Mouse (Mus musculus): ENCODE results near the gene Cherp. TPM values are rescaled to one million over a fixed set of nuclear protein-coding genes. Genes with fewer than 3 reads are reported as not detected.

Cherp gene
- polyA plus RNA-seq, 1 experiment = 57.2 TPM

DNA sequence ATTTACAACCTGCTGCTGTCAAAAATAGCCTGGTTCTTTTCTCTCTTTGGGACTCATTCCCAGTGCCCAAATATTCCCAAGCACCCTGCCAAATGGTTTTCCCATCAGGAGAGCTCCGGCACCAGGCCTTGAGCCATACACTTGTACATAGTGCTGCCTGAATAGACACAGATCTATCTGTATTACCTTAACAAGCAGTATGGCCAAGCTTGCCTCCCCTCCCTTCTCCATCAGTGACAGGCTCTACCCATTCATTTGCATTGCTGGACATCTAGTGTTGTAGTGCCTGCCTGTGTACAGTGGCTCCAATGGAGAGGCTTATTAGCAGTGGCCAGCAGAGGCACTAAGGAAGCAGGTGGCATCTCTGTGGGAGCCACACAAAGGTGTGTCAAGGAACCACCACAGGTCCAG, 25.5 kb upstream of the Cherp start:
- Histone ChIP-seq H3K4me1 (ENCODE audit: control insufficient read depth, insufficient read depth, low read length) (peaks cover 2% of the 10 kb centered on the region; the same call in 1 of the 2 replicates), H3K4me3 (replicated peaks; ENCODE audit: control insufficient read depth, low read depth, low read length) (no peak overlapping the region), H3K27ac (ENCODE audit: control insufficient read depth, insufficient read depth, low read depth, low read length, poor library complexity) (no peak overlapping the region)
- TF ChIP-seq POLR2A (IDR thresholded peaks at IDR 0.05; ENCODE audit: borderline replicate concordance, control insufficient read depth, low read depth, low read length) = no peak
- TF ChIP-seq CTCF (IDR thresholded peaks at IDR 0.05; ENCODE audit: control insufficient read depth, insufficient read depth, low read length) = no peak
- WGBS = 97% methylated on average over 1 of the region's 1 CpGs

DNA sequence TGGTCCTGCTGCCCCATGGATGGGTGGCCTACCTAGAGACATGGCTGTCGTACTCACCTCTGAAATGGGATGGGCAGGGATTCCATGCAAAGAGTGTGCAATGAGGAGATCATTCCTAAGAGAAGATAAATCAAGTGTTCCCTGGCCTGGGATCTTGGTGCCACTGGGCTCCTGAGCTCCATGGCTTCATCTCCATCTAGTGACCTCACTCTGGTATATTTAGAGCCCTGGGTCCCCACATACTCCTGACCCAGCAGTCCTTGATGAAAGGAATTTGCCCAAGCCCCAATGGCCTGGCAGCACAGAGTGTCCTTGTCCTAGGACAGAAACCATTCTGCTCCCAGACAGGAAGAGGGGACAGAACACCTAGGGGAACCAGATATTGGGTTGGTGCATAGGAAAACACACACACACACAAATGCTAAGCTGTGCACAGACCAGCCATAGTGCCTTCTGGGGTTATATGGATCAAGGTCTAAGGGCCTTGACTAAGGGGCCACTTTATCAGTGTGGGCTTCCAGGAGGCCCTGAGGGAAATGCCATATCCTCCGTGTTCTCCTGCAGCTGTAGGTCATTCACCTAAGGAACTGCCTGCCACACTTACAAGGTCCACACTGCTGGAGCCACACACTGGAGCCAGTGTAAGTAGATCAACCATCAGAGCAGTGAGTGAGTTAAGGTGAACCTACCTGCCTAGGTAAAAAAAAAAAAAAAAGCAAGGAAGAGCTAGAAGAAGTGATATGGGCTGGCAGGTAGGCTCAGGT, 24.7 kb upstream of the Cherp start:
- TF ChIP-seq CTCF (IDR thresholded peaks at IDR 0.05; ENCODE audit: control insufficient read depth, insufficient read depth, low read length) = no peak
- no peak for TF ChIP-seq POLR2A (IDR thresholded peaks at IDR 0.05; ENCODE audit: borderline replicate concordance, control insufficient read depth, low read depth, low read length)
- Histone ChIP-seq H3K4me3 (replicated peaks; ENCODE audit: control insufficient read depth, low read depth, low read length) (no peak overlapping the region), H3K27ac (ENCODE audit: control insufficient read depth, insufficient read depth, low read depth, low read length, poor library complexity) (no peak overlapping the region), H3K4me1 (ENCODE audit: control insufficient read depth, insufficient read depth, low read length) (peaks cover 2% of the 10 kb centered on the region; the same call in 1 of the 2 replicates)
- 84% methylated on average over 2 of the region's 2 CpGs for WGBS

DNA sequence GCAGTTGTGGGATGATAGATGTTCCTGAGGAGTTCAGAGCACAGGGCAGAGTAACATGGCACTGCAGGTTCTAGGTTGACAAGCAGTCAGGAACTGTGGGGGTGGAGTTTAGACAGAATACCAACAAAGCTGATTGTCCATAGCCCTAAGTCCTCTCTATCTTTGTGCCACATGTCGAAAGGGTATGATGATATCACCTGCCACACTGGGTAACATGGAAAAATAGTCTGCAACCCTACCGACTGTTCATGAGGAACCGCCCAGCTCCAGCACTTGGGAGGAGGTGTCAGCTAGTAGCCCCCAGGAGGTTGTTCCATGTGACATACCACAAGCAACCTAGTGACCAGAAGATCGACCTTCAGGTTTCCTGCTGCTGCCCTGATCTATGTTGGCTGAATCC, 23.5 kb upstream of the Cherp start:
- TF ChIP-seq CTCF (IDR thresholded peaks at IDR 0.05; ENCODE audit: control insufficient read depth, insufficient read depth, low read length) (no peak), POLR2A (IDR thresholded peaks at IDR 0.05; ENCODE audit: borderline replicate concordance, control insufficient read depth, low read depth, low read length) (no peak)
- 51% methylated on average over 4 of the region's 4 CpGs for WGBS
- Histone ChIP-seq H3K4me1 (ENCODE audit: control insufficient read depth, insufficient read depth, low read length) (no peaks in the 10 kb centered on the region), H3K27ac (ENCODE audit: control insufficient read depth, insufficient read depth, low read depth, low read length, poor library complexity) (no peak overlapping the region), H3K4me3 (replicated peaks; ENCODE audit: control insufficient read depth, low read depth, low read length) (no peak overlapping the region)

DNA sequence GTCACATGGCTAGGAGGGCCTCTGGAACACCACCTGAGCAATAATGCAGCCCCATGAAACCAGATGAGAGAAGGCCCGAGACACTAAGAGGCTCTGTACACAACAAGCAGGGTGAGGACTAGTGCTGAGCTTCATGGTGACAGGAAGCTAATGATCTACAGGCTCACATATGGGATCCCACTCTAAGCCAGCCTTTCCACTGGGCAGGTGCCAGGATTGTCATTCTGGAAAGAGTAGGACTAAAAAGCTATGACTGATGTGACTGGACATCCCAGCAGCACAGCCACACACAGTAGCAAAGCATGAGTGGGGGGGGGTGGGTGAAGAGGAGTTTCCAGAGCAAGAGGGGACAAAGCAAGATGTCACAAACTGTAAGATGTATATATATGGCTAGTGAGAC, 22.9 kb upstream of the Cherp start:
- TF ChIP-seq POLR2A (IDR thresholded peaks at IDR 0.05; ENCODE audit: borderline replicate concordance, control insufficient read depth, low read depth, low read length) (no peak), CTCF (IDR thresholded peaks at IDR 0.05; ENCODE audit: control insufficient read depth, insufficient read depth, low read length) (no peak)
- H3K27ac ChIP-seq (ENCODE audit: control insufficient read depth, insufficient read depth, low read depth, low read length, poor library complexity) = no peak overlapping the region
- WGBS = 72% methylated on average over 1 of the region's 1 CpGs
- H3K4me3 ChIP-seq (replicated peaks; ENCODE audit: control insufficient read depth, low read depth, low read length) = no peak overlapping the region
- H3K4me1 ChIP-seq (ENCODE audit: control insufficient read depth, insufficient read depth, low read length) = peaks cover 2% of the 10 kb centered on the region; the same call in 1 of the 2 replicates

DNA sequence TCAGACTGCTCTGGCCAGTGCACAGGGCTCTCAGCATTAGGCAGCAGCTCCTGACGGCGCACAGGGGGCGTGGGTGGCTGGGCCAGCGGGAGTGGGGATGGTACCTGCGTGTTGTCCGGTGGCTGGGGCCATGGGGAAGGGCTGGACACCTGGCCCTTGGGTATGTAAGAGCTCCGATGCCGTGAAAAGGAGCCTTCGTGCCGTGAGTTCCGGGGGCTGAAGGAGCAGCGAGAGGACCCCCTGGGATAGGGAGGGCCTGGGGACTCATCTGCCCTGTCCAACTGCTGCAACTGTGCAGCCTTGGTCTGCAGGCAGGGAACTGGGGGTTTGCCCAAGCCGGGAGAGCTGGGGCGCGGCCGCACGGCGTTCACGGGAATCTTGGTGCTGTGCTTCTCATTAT, 21.2 kb upstream of the Cherp start:
- peaks cover 4% of the 10 kb centered on the region; the same call in 1 of the 2 replicates for H3K4me1 ChIP-seq (ENCODE audit: control insufficient read depth, insufficient read depth, low read length)

DNA sequence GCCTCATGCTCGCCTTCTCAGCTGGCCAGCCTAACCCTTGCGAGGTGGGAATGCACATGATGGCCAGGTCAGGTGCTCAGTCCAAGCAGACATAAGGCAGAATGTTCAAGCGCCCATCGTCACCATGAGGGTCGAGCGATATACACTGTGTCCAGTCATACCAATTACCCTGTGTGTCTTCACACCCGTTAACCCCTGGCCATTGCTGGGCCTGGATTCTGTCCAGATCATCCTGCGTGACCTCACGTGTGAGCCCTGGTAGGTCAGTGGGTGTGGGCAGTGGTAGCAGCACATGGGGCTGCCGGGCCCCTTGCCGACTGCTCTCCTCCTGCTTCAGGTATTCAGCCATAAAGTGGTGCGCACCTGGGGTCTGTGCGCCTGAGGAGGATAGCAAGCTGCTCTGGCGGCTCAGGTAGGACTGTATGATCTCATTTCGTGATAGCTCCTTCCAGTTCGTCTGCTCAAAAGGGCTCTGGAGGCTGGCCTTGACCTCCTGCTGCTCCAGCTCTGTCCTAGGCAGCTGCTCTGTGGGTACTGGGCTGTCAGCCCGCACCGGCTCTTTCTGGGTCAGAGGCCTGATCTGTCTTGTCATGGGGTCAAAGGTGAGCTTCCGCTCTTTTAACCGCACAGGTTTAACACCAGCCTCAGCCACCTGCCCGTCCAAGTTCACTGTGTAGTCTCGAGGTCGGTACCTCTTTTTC, 20.5 kb upstream of the Cherp start:
- H3K27ac ChIP-seq (ENCODE audit: control insufficient read depth, insufficient read depth, low read depth, low read length, poor library complexity) = no peak overlapping the region
- peaks cover 5% of the 10 kb centered on the region; the same call in 1 of the 2 replicates for H3K4me1 ChIP-seq (ENCODE audit: control insufficient read depth, insufficient read depth, low read length)
- H3K4me3 ChIP-seq (replicated peaks; ENCODE audit: control insufficient read depth, low read depth, low read length) = no peak overlapping the region
- 94% methylated on average over 23 of the region's 23 CpGs for WGBS
- TF ChIP-seq POLR2A (IDR thresholded peaks at IDR 0.05; ENCODE audit: borderline replicate concordance, control insufficient read depth, low read depth, low read length) (no peak), CTCF (IDR thresholded peaks at IDR 0.05; ENCODE audit: control insufficient read depth, insufficient read depth, low read length) (no peak)

More for the DNA sequence above, 21.2 kb upstream of the Cherp start:
- WGBS = 92% methylated on average over 19 of the region's 19 CpGs
- Histone ChIP-seq H3K4me3 (replicated peaks; ENCODE audit: control insufficient read depth, low read depth, low read length) (no peak overlapping the region), H3K27ac (ENCODE audit: control insufficient read depth, insufficient read depth, low read depth, low read length, poor library complexity) (no peak overlapping the region)
- TF ChIP-seq POLR2A (IDR thresholded peaks at IDR 0.05; ENCODE audit: borderline replicate concordance, control insufficient read depth, low read depth, low read length) (no peak), CTCF (IDR thresholded peaks at IDR 0.05; ENCODE audit: control insufficient read depth, insufficient read depth, low read length) (no peak)

DNA sequence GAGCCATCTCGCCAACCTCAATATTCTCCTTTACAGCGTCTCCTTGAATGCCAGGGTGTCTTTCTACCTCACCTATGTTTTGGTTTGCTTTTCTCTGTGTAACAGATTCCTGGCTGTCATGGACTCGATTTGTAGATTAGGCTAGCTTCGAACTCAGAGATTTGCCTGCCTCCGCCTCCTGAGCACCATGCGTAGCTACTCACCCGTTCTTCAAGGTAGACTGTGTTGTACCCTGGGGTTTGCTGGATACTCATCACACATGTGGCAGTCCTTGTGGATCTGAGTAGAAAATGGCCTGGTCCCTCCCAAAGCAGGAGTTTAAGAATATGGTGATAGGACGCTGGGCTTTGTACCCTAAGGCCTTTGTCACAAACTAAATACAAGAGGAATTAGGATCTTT, 18.4 kb upstream of the Cherp start:
- peak overlapping the region; percentile 82 for H3K4me3 ChIP-seq (replicated peaks; ENCODE audit: control insufficient read depth, low read depth, low read length)
- WGBS = 9% methylated on average over 8 of the region's 8 CpGs
- no peak overlapping the region for H3K27ac ChIP-seq (ENCODE audit: control insufficient read depth, insufficient read depth, low read depth, low read length, poor library complexity)
- no peak for TF ChIP-seq POLR2A (IDR thresholded peaks at IDR 0.05; ENCODE audit: borderline replicate concordance, control insufficient read depth, low read depth, low read length)
- no peak for TF ChIP-seq CTCF (IDR thresholded peaks at IDR 0.05; ENCODE audit: control insufficient read depth, insufficient read depth, low read length)
- H3K4me1 ChIP-seq (ENCODE audit: control insufficient read depth, insufficient read depth, low read length) = peaks cover 11% of the 10 kb centered on the region; the same call in 1 of the 2 replicates

DNA sequence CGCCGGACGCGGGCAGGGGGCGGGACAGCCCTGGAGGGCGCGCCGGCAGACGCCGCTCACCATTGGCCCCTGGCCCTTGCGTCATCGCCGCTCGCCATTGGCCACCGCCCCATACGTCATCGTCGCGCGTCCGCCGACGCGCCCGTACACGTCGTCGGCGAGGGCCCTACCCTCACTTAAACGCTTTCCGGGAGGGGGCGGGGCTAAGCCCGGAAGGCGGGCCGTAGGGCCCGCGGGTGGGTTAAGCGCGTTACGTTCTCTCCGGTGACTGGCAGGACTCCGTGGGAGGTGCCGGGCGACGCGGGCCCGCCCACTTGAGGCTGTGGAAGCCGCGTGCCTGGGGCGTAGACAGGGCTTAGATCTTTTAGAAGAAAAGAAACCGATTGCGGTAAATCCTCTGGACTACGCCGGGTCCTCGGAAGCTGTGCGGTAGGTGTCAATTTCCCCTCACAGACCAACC, 17.6 kb upstream of the Cherp start:
- Histone ChIP-seq H3K4me3 (replicated peaks; ENCODE audit: control insufficient read depth, low read depth, low read length) (peak overlapping the region; percentile 88), H3K4me1 (ENCODE audit: control insufficient read depth, insufficient read depth, low read length) (peaks cover 13% of the 10 kb centered on the region; the same call in 1 of the 2 replicates), H3K27ac (ENCODE audit: control insufficient read depth, insufficient read depth, low read depth, low read length, poor library complexity) (peak overlapping the region; percentile 96)
- WGBS = under 1% methylated on average over 55 of the region's 56 CpGs
- TF ChIP-seq CTCF (IDR thresholded peaks at IDR 0.05; ENCODE audit: control insufficient read depth, insufficient read depth, low read length) (no peak), POLR2A (IDR thresholded peaks at IDR 0.05; ENCODE audit: borderline replicate concordance, control insufficient read depth, low read depth, low read length) (no peak; the same call in 1 of the 2 replicates)
